Mouse (Mus musculus): ENCODE measurements around the gene Abtb2. TPM values are rescaled to one million over a fixed set of nuclear protein-coding genes. Genes with fewer than 3 reads are reported as not detected.

Gene Abtb2
- polyA plus RNA-seq, 1 experiment, result 16.1 TPM

GRCm38 (mm10) chr2:103608947-103609346 lies 42.8 kb downstream of the Abtb2 start:
- H3K36me3 ChIP-seq (ENCODE audit: control insufficient read depth, insufficient read depth), result peaks cover 4% of the 10 kb centered on the region
- H3K4me2 ChIP-seq (ENCODE audit: low read depth), result no peak overlapping the region
- H3K27me3 ChIP-seq (ENCODE audit: control insufficient read depth, insufficient read depth, insufficient read length), result no peaks in the 10 kb centered on the region
- TF ChIP-seq MAX (IDR thresholded peaks at IDR 0.05; ENCODE audit: low read depth) (no peak), POLR2AphosphoS2 (IDR thresholded peaks at IDR 0.05; ENCODE audit: insufficient read length, low read depth) (no peak), TCF3 (IDR thresholded peaks at IDR 0.05; ENCODE audit: insufficient read length, low read depth) (no peak), MYOG (IDR thresholded peaks at IDR 0.05; ENCODE audit: control insufficient read depth in 1 of 3, insufficient read depth in 1 of 3, insufficient read length in 2 of 3, low read depth in 2 of 3) (no peak), USF1 (IDR thresholded peaks at IDR 0.05; ENCODE audit: low read depth) (no peak), SRF (IDR thresholded peaks at IDR 0.05; ENCODE audit: control insufficient read depth, insufficient read length, low read depth) (no peak), E2F4 (IDR thresholded peaks at IDR 0.05; ENCODE audit: insufficient read depth) (no peak), POLR2A (IDR thresholded peaks at IDR 0.05; ENCODE audit: insufficient read length, low read depth) (no peak), MYOD1 (IDR thresholded peaks at IDR 0.05; ENCODE audit: control insufficient read depth in 1 of 3, insufficient read length in 2 of 3, low read depth in 2 of 3) (no peak), REST (IDR thresholded peaks at IDR 0.05; ENCODE audit: insufficient read depth, insufficient read length) (no peak)
- peaks cover 7% of the 10 kb centered on the region for H3K79me2 ChIP-seq (ENCODE audit: control insufficient read depth, insufficient read depth)
- H3K4me3 ChIP-seq, result no peak overlapping the region
- H3ac ChIP-seq (ENCODE audit: control insufficient read depth, insufficient read length), result no peak overlapping the region

- H3K4me2 ChIP-seq (ENCODE audit: low read depth), result no peak overlapping the region
- H3K4me3 ChIP-seq, result no peak overlapping the region
Measured at GRCm38 (mm10) chr2:103609499-103609898, 43.4 kb downstream of the Abtb2 start.

GRCm38 (mm10) chr2:103610831-103611535 lies 44.9 kb downstream of the Abtb2 start:
- Histone ChIP-seq H3ac (ENCODE audit: control insufficient read depth, insufficient read length) (no peak overlapping the region), H3K4me2 (ENCODE audit: low read depth) (no peak overlapping the region), H3K4me3 (no peak overlapping the region), H3K79me2 (ENCODE audit: control insufficient read depth, insufficient read depth) (peaks cover 6% of the 10 kb centered on the region), H3K27me3 (ENCODE audit: control insufficient read depth, insufficient read depth, insufficient read length) (no peaks in the 10 kb centered on the region), H3K36me3 (ENCODE audit: control insufficient read depth, insufficient read depth) (peaks cover 4% of the 10 kb centered on the region)
- TF ChIP-seq REST (IDR thresholded peaks at IDR 0.05; ENCODE audit: insufficient read depth, insufficient read length), result no peak

More at GRCm38 (mm10) chr2:103609499-103609898, 43.4 kb downstream of the Abtb2 start:
- Histone ChIP-seq H3K27me3 (ENCODE audit: control insufficient read depth, insufficient read depth, insufficient read length) (no peaks in the 10 kb centered on the region), H3ac (ENCODE audit: control insufficient read depth, insufficient read length) (no peak overlapping the region), H3K36me3 (ENCODE audit: control insufficient read depth, insufficient read depth) (peaks cover 4% of the 10 kb centered on the region), H3K79me2 (ENCODE audit: control insufficient read depth, insufficient read depth) (peaks cover 7% of the 10 kb centered on the region)
- TF ChIP-seq REST (IDR thresholded peaks at IDR 0.05; ENCODE audit: insufficient read depth, insufficient read length) (no peak), MYOD1 (IDR thresholded peaks at IDR 0.05; ENCODE audit: control insufficient read depth in 1 of 3, insufficient read length in 2 of 3, low read depth in 2 of 3) (peak in 2 of 3 experiments; percentile 15 to 17), TCF12 (IDR thresholded peaks at IDR 0.05; ENCODE audit: insufficient read depth, poor library complexity, severe bottlenecking) (no peak), SRF (IDR thresholded peaks at IDR 0.05; ENCODE audit: control insufficient read depth, insufficient read length, low read depth) (no peak), MYOG (IDR thresholded peaks at IDR 0.05; ENCODE audit: control insufficient read depth in 1 of 3, insufficient read depth in 1 of 3, insufficient read length in 2 of 3, low read depth in 2 of 3) (peak in 1 of 3 experiments; percentile 33), USF1 (IDR thresholded peaks at IDR 0.05; ENCODE audit: low read depth) (no peak), MAX (IDR thresholded peaks at IDR 0.05; ENCODE audit: low read depth) (no peak)

- no peaks in the 10 kb centered on the region for H3K36me3 ChIP-seq (ENCODE audit: control insufficient read depth, insufficient read depth)
- no peak overlapping the region for H3K4me3 ChIP-seq
- no peaks in the 10 kb centered on the region for H3K27me3 ChIP-seq (ENCODE audit: control insufficient read depth, insufficient read depth, insufficient read length)
- no peak for TF ChIP-seq TCF3 (IDR thresholded peaks at IDR 0.05; ENCODE audit: insufficient read length, low read depth)
- no peak for TF ChIP-seq CEBPB (IDR thresholded peaks at IDR 0.05; ENCODE audit: insufficient read depth, poor library complexity, severe bottlenecking)
- TF ChIP-seq REST (IDR thresholded peaks at IDR 0.05; ENCODE audit: insufficient read depth, insufficient read length), result no peak
- no peak for TF ChIP-seq MYOG (IDR thresholded peaks at IDR 0.05; ENCODE audit: control insufficient read depth in 1 of 3, insufficient read depth in 1 of 3, insufficient read length in 2 of 3, low read depth in 2 of 3)
- no peak for TF ChIP-seq POLR2AphosphoS2 (IDR thresholded peaks at IDR 0.05; ENCODE audit: insufficient read length, low read depth)
- no peak for TF ChIP-seq USF1 (IDR thresholded peaks at IDR 0.05; ENCODE audit: low read depth)
- TF ChIP-seq TCF12 (IDR thresholded peaks at IDR 0.05; ENCODE audit: insufficient read depth, poor library complexity, severe bottlenecking), result no peak
- no peak for TF ChIP-seq E2F4 (IDR thresholded peaks at IDR 0.05; ENCODE audit: insufficient read depth)
- TF ChIP-seq SRF (IDR thresholded peaks at IDR 0.05; ENCODE audit: control insufficient read depth, insufficient read length, low read depth), result no peak
- no peak for TF ChIP-seq MAX (IDR thresholded peaks at IDR 0.05; ENCODE audit: low read depth)
- no peak for TF ChIP-seq POLR2A (IDR thresholded peaks at IDR 0.05; ENCODE audit: insufficient read length, low read depth)
- TF ChIP-seq MYOD1 (IDR thresholded peaks at IDR 0.05; ENCODE audit: control insufficient read depth in 1 of 3, insufficient read length in 2 of 3, low read depth in 2 of 3), result no peak
- H3K4me2 ChIP-seq (ENCODE audit: low read depth), result no peak overlapping the region
- H3ac ChIP-seq (ENCODE audit: control insufficient read depth, insufficient read length), result no peak overlapping the region
- H3K79me2 ChIP-seq (ENCODE audit: control insufficient read depth, insufficient read depth), result no peaks in the 10 kb centered on the region
Measured at GRCm38 (mm10) chr2:103613865-103614264, 47.8 kb downstream of the Abtb2 start.

- H3K36me3 ChIP-seq (ENCODE audit: control insufficient read depth, insufficient read depth), result no peaks in the 10 kb centered on the region
- H3K4me2 ChIP-seq (ENCODE audit: low read depth), result no peak overlapping the region
- no peaks in the 10 kb centered on the region for H3K27me3 ChIP-seq (ENCODE audit: control insufficient read depth, insufficient read depth, insufficient read length)
- peaks cover 7% of the 10 kb centered on the region for H3K79me2 ChIP-seq (ENCODE audit: control insufficient read depth, insufficient read depth)
- TF ChIP-seq MYOD1 (IDR thresholded peaks at IDR 0.05; ENCODE audit: control insufficient read depth in 1 of 3, insufficient read length in 2 of 3, low read depth in 2 of 3) (peak in 1 of 3 experiments; percentile 17), USF1 (IDR thresholded peaks at IDR 0.05; ENCODE audit: low read depth) (no peak)
- no peak overlapping the region for H3ac ChIP-seq (ENCODE audit: control insufficient read depth, insufficient read length)
- H3K4me3 ChIP-seq, result no peak overlapping the region
Measured at GRCm38 (mm10) chr2:103615028-103615427, 48.9 kb downstream of the Abtb2 start.
